Mouse (Mus musculus): Measurements from ENCODE around the gene Irgc1.

The Irgc1 gene

GRCm38 (mm10) chr7:24470356-24470755, 18.3 kb upstream of the Irgc1 start:
- no peak for DNase-seq

GRCm38 (mm10) chr7:24469126-24469525, 17.0 kb upstream of the Irgc1 start:
- no peak for DNase-seq

GRCm38 (mm10) chr7:24467886-24468285, 15.8 kb upstream of the Irgc1 start:
- no peak for DNase-seq

GRCm38 (mm10) chr7:24466835-24467234, 14.7 kb upstream of the Irgc1 start:
- no peak for DNase-seq

GRCm38 (mm10) chr7:24462388-24463319, 10.6 kb upstream of the Irgc1 start, which contains the start of gene Plaur:
Gene Plaur, plus strand, starts transcription at chr7:24462484.
- DNase-seq = peak; percentile 70

GRCm38 (mm10) chr7:24461376-24462051, 9.4 kb upstream of the Irgc1 start:
- DNase-seq = peak; percentile 85

- peak; percentile 16 for DNase-seq
These were observed 7.7 kb upstream of the Irgc1 start for GRCm38 (mm10) chr7:24459843-24460242.

- DNase-seq = no peak
These were observed 7.3 kb upstream of the Irgc1 start for GRCm38 (mm10) chr7:24459440-24459839.

GRCm38 (mm10) chr7:24457726-24458370, 5.8 kb upstream of the Irgc1 start:
- DNase-seq = no peak

GRCm38 (mm10) chr7:24455726-24456125, 3.6 kb upstream of the Irgc1 start:
- DNase-seq = peak; percentile 44

- DNase-seq = no peak
These were observed 2.1 kb upstream of the Irgc1 start for GRCm38 (mm10) chr7:24454199-24454598.

GRCm38 (mm10) chr7:24450585-24451017, 1.5 kb downstream of the Irgc1 start:
- DNase-seq = no peak

- DNase-seq = no peak
These were observed 3.1 kb downstream of the Irgc1 start for GRCm38 (mm10) chr7:24448782-24449517.

- no peak for DNase-seq
These were observed 5.3 kb downstream of the Irgc1 start for GRCm38 (mm10) chr7:24446697-24447340.

- no peak for DNase-seq
These were observed 6.7 kb downstream of the Irgc1 start for GRCm38 (mm10) chr7:24445266-24445926.

- DNase-seq = no peak
These were observed 9.8 kb downstream of the Irgc1 start for GRCm38 (mm10) chr7:24442313-24442712.

- DNase-seq = peak; percentile 73
These were observed 10.3 kb downstream of the Irgc1 start for GRCm38 (mm10) chr7:24441785-24442184.

GRCm38 (mm10) chr7:24439891-24440290, 12.2 kb downstream of the Irgc1 start:
- DNase-seq = no peak

GRCm38 (mm10) chr7:24439191-24439590, 12.9 kb downstream of the Irgc1 start:
- DNase-seq = no peak

- DNase-seq = no peak
These were observed 14.1 kb downstream of the Irgc1 start for GRCm38 (mm10) chr7:24437981-24438380.

- DNase-seq = no peak
These were observed 16.8 kb downstream of the Irgc1 start for GRCm38 (mm10) chr7:24435305-24435704.
